Mouse (Mus musculus) small intestine, adult 2 months (tissue): ENCODE data around the gene Efna2. TPM values are rescaled to one million over a fixed set of nuclear protein-coding genes. Genes with fewer than 3 reads are reported as not detected.

Experiments used
- H3K27ac ChIP-seq: fragments of 200-500 bp; 2 replicates; pipeline ENCODE4 v1.5.1; 2012; ENCODE audit warnings: low read depth, low read length, control low read depth, inconsistent platforms; ENCODE audit not compliant: insufficient read depth
- H3K27me3 ChIP-seq: fragments of 200-500 bp; 2 replicates; pipeline ENCODE4 v1.6.1; 2012; ENCODE audit warnings: mild to moderate bottlenecking, moderate library complexity, low read length, inconsistent platforms; ENCODE audit not compliant: control insufficient read depth, insufficient read depth
- H3K36me3 ChIP-seq: fragments of 200-500 bp; 2 replicates; pipeline ENCODE4 v1.6.1; 2012; ENCODE audit warnings: mild to moderate bottlenecking, low read length, control low read depth, inconsistent platforms; ENCODE audit not compliant: control insufficient read depth, insufficient read depth
- H3K4me1 ChIP-seq: fragments of 200-500 bp; 2 replicates; pipeline ENCODE4 v1.6.1; 2012; ENCODE audit warnings: low read length, inconsistent platforms, mixed read lengths; ENCODE audit not compliant: control insufficient read depth, insufficient read depth, insufficient read length
- H3K4me3 ChIP-seq: fragments of 200-500 bp; 2 replicates; pipeline ENCODE4 v1.5.1; 2012; ENCODE audit warnings: low read depth, mild to moderate bottlenecking, control low read depth, inconsistent platforms, low read length, moderate library complexity
- CTCF ChIP-seq: fragments of 200-500 bp; IDR thresholded peaks from 2 replicates; pipeline ENCODE4 v1.5.1; 2012; ENCODE audit warnings: low read depth, mild to moderate bottlenecking, control low read depth, inconsistent platforms, low read length, moderate library complexity, mixed read lengths; ENCODE audit not compliant: insufficient replicate concordance, insufficient read length; ENCODE audit errors: extremely low read depth
- POLR2A ChIP-seq: fragments of 200-500 bp; IDR thresholded peaks from 2 replicates; pipeline ENCODE4 v1.6.1; 2012; ENCODE audit warnings: low read depth, mild to moderate bottlenecking, control low read depth, inconsistent platforms, low read length, moderate library complexity
- WGBS: fragments of 180-500 bp; shearing (Covaris S2); methylation state at CpG from one replicate; pipeline ENCODE4 v1.1.7; 2018; 5-methylcytosine and 5-hydroxymethylcytosine counted together
- polyA plus RNA-seq: library from polyadenylated mRNA; depleted of rRNA; stranded (reverse); fragments of >200 nt; gene quantifications from 2 replicates; pipeline ENCODE4 v1.2.3, GENCODE M21; 2012

The Efna2 gene
- polyA plus RNA-seq, 1 experiment, result 1.8 TPM

- Histone ChIP-seq H3K36me3 (peaks cover 78% of the 10 kb centered on the region), H3K4me1 (peaks cover 47% of the 10 kb centered on the region), H3K27ac (peak overlapping the region; percentile 87)
These were observed 27.0 kb upstream of the Efna2 start for GRCm38 (mm10) chr10:80152071-80152872.

GRCm38 (mm10) chr10:80152873-80153260, 26.4 kb upstream of the Efna2 start:
- Histone ChIP-seq H3K4me3 (peak overlapping the region; percentile 97; the same call in 1 of the 2 replicates), H3K27me3 (no peaks in the 10 kb centered on the region), H3K36me3 (peaks cover 82% of the 10 kb centered on the region), H3K27ac (peak overlapping the region; percentile 87; the same call in 1 of the 2 replicates), H3K4me1 (peaks cover 44% of the 10 kb centered on the region)
- WGBS, result 59% methylated on average over 3 of the region's 3 CpGs
- TF ChIP-seq POLR2A (no peak), CTCF (no peak)

More at GRCm38 (mm10) chr10:80152071-80152872, 27.0 kb upstream of the Efna2 start:
- Histone ChIP-seq H3K4me3 (peak overlapping the region; percentile 97), H3K27me3 (no peaks in the 10 kb centered on the region)
- TF ChIP-seq POLR2A (no peak), CTCF (no peak)
- WGBS, result 28% methylated on average over 15 of the region's 15 CpGs

DNA sequence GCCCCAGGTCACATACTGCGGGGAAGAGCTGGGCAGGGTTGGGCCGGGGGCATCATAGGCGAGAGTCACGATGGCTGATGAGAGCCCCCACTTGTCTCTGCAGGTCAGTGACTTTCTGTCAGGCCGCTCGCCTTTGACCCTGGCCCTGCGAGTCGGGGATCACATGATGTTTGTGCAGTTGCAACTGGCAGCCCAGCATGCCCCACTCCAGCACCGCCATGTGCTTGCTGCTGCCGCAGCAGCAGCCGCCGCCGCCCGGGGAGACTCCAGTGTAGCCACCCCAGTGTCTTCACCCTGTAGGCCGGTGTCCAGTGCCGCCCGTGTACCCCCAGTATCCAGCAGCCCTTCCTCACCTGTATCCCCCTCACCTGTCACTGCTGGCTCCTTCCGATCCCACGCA, 25.6 kb upstream of the Efna2 start:
- Histone ChIP-seq H3K36me3 (peaks cover 82% of the 10 kb centered on the region), H3K4me1 (peaks cover 47% of the 10 kb centered on the region), H3K4me3 (no peak overlapping the region), H3K27me3 (no peaks in the 10 kb centered on the region), H3K27ac (no peak overlapping the region)
- WGBS, result 87% methylated on average over 19 of the region's 19 CpGs
- TF ChIP-seq CTCF, result no peak
- no peak for TF ChIP-seq POLR2A

- Histone ChIP-seq H3K4me3 (no peak overlapping the region), H3K4me1 (peaks cover 54% of the 10 kb centered on the region), H3K27me3 (no peaks in the 10 kb centered on the region), H3K36me3 (peaks cover 82% of the 10 kb centered on the region), H3K27ac (no peak overlapping the region)
- no peak for TF ChIP-seq CTCF
- no peak for TF ChIP-seq POLR2A
- WGBS, result 85% methylated on average over 7 of the region's 7 CpGs
These were observed 24.9 kb upstream of the Efna2 start for GRCm38 (mm10) chr10:80154384-80154783.

GRCm38 (mm10) chr10:80155277-80155676, 24.0 kb upstream of the Efna2 start:
- Histone ChIP-seq H3K4me3 (no peak overlapping the region), H3K36me3 (peaks cover 74% of the 10 kb centered on the region), H3K27me3 (no peaks in the 10 kb centered on the region), H3K4me1 (peaks cover 60% of the 10 kb centered on the region), H3K27ac (no peak overlapping the region)
- 83% methylated on average over 1 of the region's 1 CpGs for WGBS
- no peak for TF ChIP-seq POLR2A
- no peak for TF ChIP-seq CTCF

GRCm38 (mm10) chr10:80156002-80156751, 23.1 kb upstream of the Efna2 start:
- Histone ChIP-seq H3K36me3 (peaks cover 65% of the 10 kb centered on the region), H3K27ac (peak overlapping the region; percentile 17; the same call in 1 of the 2 replicates)
- WGBS, result 79% methylated on average over 29 of the region's 29 CpGs

DNA sequence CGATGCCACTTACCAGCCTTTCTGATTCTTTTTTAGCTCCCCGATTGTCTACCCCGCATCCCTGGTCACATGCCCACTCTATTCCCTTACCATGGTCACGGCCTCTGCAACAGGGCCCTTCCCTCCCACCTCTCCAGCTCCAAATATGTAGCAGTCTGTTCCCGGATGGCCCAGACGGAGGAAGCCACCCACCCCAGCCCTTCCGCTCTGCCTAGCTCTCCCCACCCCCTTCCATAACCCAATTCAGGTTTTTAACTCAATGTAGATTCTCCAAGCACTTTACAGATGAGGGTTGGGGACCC, 22.6 kb upstream of the Efna2 start:
- H3K4me1 ChIP-seq, result peaks cover 66% of the 10 kb centered on the region
- H3K27me3 ChIP-seq, result no peaks in the 10 kb centered on the region
- H3K4me3 ChIP-seq, result no peak overlapping the region
- TF ChIP-seq POLR2A, result no peak
- WGBS, result 85% methylated on average over 7 of the region's 7 CpGs
- peak overlapping the region; percentile 17; the same call in 1 of the 2 replicates for H3K27ac ChIP-seq
- peaks cover 60% of the 10 kb centered on the region for H3K36me3 ChIP-seq

More at GRCm38 (mm10) chr10:80156002-80156751, 23.1 kb upstream of the Efna2 start:
- peaks cover 65% of the 10 kb centered on the region for H3K4me1 ChIP-seq
- H3K27me3 ChIP-seq, result no peaks in the 10 kb centered on the region
- TF ChIP-seq POLR2A (no peak), CTCF (peak; percentile 15; the same call in 1 of the 2 replicates)
- H3K4me3 ChIP-seq, result no peak overlapping the region
